Comparison of ENCODE assay signal across 8 mouse cellular contexts in the genomic region with DNA sequence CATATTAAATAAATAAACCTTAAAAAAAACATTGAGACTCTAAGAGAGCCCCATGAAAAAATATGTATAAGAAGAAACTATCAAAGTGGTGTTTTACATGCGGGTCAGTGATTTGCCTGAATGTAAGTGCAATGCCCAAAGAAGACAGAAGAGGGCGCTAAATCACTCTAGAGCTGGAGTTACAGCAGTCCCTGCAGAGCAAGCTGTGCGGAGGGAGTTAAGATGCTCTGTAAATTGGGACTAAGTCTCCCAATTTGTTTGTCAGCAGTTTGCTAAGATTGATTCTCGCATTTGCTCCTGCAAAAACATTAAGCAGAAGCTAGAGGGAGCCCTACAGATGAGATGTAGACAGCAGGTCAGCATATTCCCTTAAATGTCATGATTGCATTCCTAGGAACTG. TPM values are rescaled to one million over a fixed set of nuclear protein-coding genes. Genes with fewer than 3 reads are reported as not detected.
DNase-seq lines count a peak whose midpoint lies in the region; ATAC-seq and TF ChIP-seq lines count a peak whose summit lies in the region.
"Had no signal": no experiment of that assay in that cellular context is flagged by ENCODE, and none has a peak within 500 bp of the region (broad histone marks: within the 10 kb centered on the region; RNA-seq: fewer than 3 reads in every experiment).

No protein-coding gene starts in this region.

- no peak overlapping the region for H3K9ac ChIP-seq in lung, embryonic 14.5 days
- H3K9ac ChIP-seq: neural tube, embryonic 13.5 days had no signal

- no peak for ATAC-seq in lung, embryonic 14.5 days (ENCODE audit: insufficient read depth)
- no peak for ATAC-seq in megakaryocyte progenitor cell, adult 5-6 weeks (replicated peaks; ENCODE audit: poor library complexity)

- no peak overlapping the region for H3K4me3 ChIP-seq in lung, embryonic 14.5 days (ENCODE audit: low read depth, low read length)
- H3K4me3 ChIP-seq in testis, adult 2 months (ENCODE audit: control insufficient read depth, low read depth, low read length) = no peak overlapping the region
- H3K4me3 ChIP-seq: neural tube, embryonic 13.5 days had no signal

- H3K27ac ChIP-seq in lung, embryonic 14.5 days (ENCODE audit: low read depth) = no peak overlapping the region
- no peak overlapping the region for H3K27ac ChIP-seq in testis, adult 2 months (ENCODE audit: control insufficient read depth, insufficient read depth, low read depth, low read length)
- H3K27ac ChIP-seq: neural tube, embryonic 13.5 days had no signal

- no peak overlapping the region for H3K4me2 ChIP-seq in lung, embryonic 14.5 days
- H3K4me2 ChIP-seq: neural tube, embryonic 13.5 days had no signal

- H3K9me3 ChIP-seq in lung, embryonic 14.5 days (ENCODE audit: low read depth, low read length) = 0 out of 2 replicates have a peak, but pooled peaks cover 2% of the 10 kb centered on the region

- no peaks in the 10 kb centered on the region for H3K4me1 ChIP-seq in lung, embryonic 14.5 days (ENCODE audit: insufficient read depth)
- H3K4me1 ChIP-seq in testis, adult 2 months (ENCODE audit: control insufficient read depth, insufficient read depth, low read length) = peaks cover 2% of the 10 kb centered on the region; the same call in 1 of the 2 replicates
- H3K4me1 ChIP-seq: neural tube, embryonic 13.5 days had no signal

- WGBS in lung, embryonic 14.5 days = 81% methylated on average over 4 of the region's 4 CpGs

- peak; percentile 40; the same call in 1 of the 2 replicates for TF ChIP-seq CTCF in lung, embryonic 14.5 days (IDR thresholded peaks at IDR 0.05; ENCODE audit: low read depth)
- peak; percentile 17; the same call in 1 of the 2 replicates for TF ChIP-seq CTCF in testis, adult 2 months (IDR thresholded peaks at IDR 0.05; ENCODE audit: control insufficient read depth, insufficient read depth, insufficient replicate concordance, low read depth, low read length)

- H3K36me3 ChIP-seq in lung, embryonic 14.5 days (ENCODE audit: insufficient read depth) = no peaks in the 10 kb centered on the region
- H3K36me3 ChIP-seq in testis, adult 2 months (ENCODE audit: control insufficient read depth, insufficient read depth, low read length) = no peaks in the 10 kb centered on the region; the same call in none of the 2 replicates
- H3K36me3 ChIP-seq: neural tube, embryonic 13.5 days had no signal

- peak; percentile 27 for DNase-seq in left cerebral cortex, adult 11 months (ENCODE audit: low spot score)
- no peak for DNase-seq in left cerebral cortex, adult 8-10 months (ENCODE audit: low spot score in 2 of 2)
- peak; percentile 64 for DNase-seq in R1 (ENCODE audit: low read depth, low spot score)
- DNase-seq in cerebellum, postnatal 10 days = peak; percentile 41 to 56
- peak; percentile 46 for DNase-seq in lung, embryonic 14.5 days

- no peaks in the 10 kb centered on the region for H3K27me3 ChIP-seq in lung, embryonic 14.5 days (ENCODE audit: insufficient read depth, low read length)
- H3K27me3 ChIP-seq in testis, adult 2 months (ENCODE audit: control insufficient read depth, insufficient read depth, low read length) = no peaks in the 10 kb centered on the region
- H3K27me3 ChIP-seq: neural tube, embryonic 13.5 days had no signal

- no peak for TF ChIP-seq POLR2A in testis, adult 2 months (IDR thresholded peaks at IDR 0.05; ENCODE audit: control insufficient read depth, low read depth, low read length)

RNA-seq across cellular contexts. Expression of a gene that starts 37.3 kb away (rescaled TPM):
- total RNA-seq in left cerebral cortex, adult 8-10 months (2022) = under 1 TPM; 0.23 to 0.55 (median 0.27) TPM
- polyA plus RNA-seq in lung, embryonic 14.5 days (2014; fragmentation: Nextera tagmentation; extraction: Ambion mirVana) = not detected in 2 replicates
- 69.1 and 87.1 TPM in 2 replicates for polyA plus RNA-seq in testis, adult 2 months (2012; rRNA removed)
- not detected in 2 replicates for total RNA-seq in megakaryocyte progenitor cell, adult 5-6 weeks (2015)
- not detected in 2 replicates for total RNA-seq in megakaryocyte progenitor cell, adult 5-6 weeks (2017)
- polyA plus RNA-seq: neural tube, embryonic 13.5 days had no signal

RNA-seq across cellular contexts. Expression of a gene that starts 38.1 kb away (rescaled TPM):
- 10 to 100 TPM; 54.8 to 58.9 (median 56.1) TPM for total RNA-seq in left cerebral cortex, adult 8-10 months (2022)
- polyA plus RNA-seq in lung, embryonic 14.5 days (2014; fragmentation: Nextera tagmentation; extraction: Ambion mirVana) = 37.6 and 39.4 TPM in 2 replicates
- polyA plus RNA-seq in testis, adult 2 months (2012; rRNA removed) = 18.3 and 21.3 TPM in 2 replicates
- 20.2 and 25.5 TPM in 2 replicates for total RNA-seq in megakaryocyte progenitor cell, adult 5-6 weeks (2015)
- total RNA-seq in megakaryocyte progenitor cell, adult 5-6 weeks (2017) = 17.3 and 17.6 TPM in 2 replicates

Comparison
In these comparisons a context has a peak if more than half of its experiments do, and no peak if none do; other contexts are left out.
1. DNase-seq: peak in left cerebral cortex, adult 11 months (single experiment), R1 (single experiment), cerebellum, postnatal 10 days (2 of 2) and lung, embryonic 14.5 days (single experiment); none in left cerebral cortex, adult 8-10 months (0 of 2).